Mouse (Mus musculus): Measurements from ENCODE around the gene Tmem191c.

Tmem191c gene

DNA sequence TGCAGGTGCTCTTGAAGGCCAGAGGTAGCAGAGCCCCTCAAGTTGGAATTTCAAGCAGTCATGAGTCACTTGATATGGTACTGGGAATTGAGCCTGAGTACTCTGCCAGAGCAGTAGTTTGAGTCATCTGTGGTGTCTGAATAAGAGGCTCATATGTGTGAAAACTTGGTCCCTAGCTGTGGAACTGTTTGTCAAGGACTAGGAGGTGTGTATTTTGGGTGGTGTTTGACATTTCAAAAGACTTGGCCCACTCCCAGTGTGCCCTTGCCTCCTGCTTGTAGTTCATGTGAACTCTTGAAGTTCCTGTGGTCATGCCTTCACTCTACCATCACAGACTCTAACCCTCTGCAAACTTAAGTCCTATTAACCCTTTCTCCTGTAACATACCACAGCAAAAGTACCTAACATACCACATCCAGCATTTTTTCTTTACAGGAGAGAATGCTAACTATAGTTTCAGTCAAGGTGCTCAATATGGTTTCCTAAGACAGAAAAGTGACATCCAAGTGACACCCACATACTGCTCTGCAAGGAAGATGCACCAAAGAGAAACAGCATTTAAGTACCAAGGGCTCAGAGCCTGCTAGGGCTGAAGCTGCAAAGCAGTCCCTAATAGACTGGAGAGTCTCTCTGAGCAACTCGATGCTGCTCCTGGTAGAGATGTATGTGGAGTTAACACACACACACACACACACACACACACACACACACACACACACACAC, 54.1 kb downstream of the Tmem191c start:
- DNase-seq (ENCODE audit: low read depth, low spot score) = no peak

DNA sequence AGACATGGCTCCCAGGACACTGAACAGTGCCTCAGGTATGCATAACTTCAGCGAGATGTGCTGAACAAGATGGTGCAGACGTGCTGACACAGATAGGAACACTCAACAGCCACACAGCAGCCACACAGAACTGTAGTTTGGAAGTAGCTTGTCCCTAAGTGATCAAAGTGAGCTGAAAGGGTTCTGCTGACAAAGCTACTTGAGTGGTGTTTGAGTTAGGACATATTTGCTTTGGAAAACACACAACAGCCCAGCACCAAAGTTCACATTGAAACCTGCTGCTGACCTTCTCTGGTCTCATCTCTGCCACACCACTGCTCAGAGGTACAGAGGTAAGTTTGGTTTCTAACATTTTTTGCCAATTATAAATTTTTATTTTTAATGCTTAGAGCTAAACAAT, 55.2 kb downstream of the Tmem191c start, which contains the start of gene Serpind1:
Gene Serpind1 (plus strand): TSS at position 256 of the 400 bp plus-strand sequence.
- DNase-seq (ENCODE audit: low read depth, low spot score) = no peak

DNA sequence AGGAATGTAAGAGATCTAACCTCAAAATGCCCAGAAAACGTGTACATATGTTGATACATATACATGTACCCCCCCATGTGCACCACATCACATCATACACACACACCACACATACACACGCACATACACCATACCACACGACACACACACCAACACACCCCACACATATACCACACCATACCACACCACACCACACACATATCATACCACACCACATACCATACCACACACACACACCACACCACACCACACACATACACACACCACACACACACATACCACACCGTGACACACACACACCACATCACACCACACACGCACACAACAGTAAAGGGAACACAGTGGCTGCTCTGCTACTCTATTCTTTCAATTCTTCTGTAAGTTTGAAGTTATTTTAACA, 56.0 kb downstream of the Tmem191c start:
- no peak for DNase-seq (ENCODE audit: low read depth, low spot score)
